Mouse (Mus musculus): ENCODE results near the gene Angptl8. TPM values are rescaled to one million over a fixed set of nuclear protein-coding genes. Genes with fewer than 3 reads are reported as not detected.

Angptl8 gene
- polyA plus RNA-seq, 1 experiment: 0.04 TPM

- no peaks in the 10 kb centered on the region for H3K27me3 ChIP-seq (ENCODE audit: control insufficient read depth, insufficient read depth, insufficient read length)
- TF ChIP-seq MYOG (IDR thresholded peaks at IDR 0.05; ENCODE audit: control insufficient read depth, extremely low read depth, insufficient read length) (no peak), CTCF (IDR thresholded peaks at IDR 0.05; ENCODE audit: control insufficient read depth, insufficient read depth, insufficient read length) (peak; percentile 46)
- no peaks in the 10 kb centered on the region for H3K79me2 ChIP-seq (ENCODE audit: control insufficient read depth, insufficient read depth)
- H3K79me3 ChIP-seq (ENCODE audit: low read depth): no peaks in the 10 kb centered on the region
- H3ac ChIP-seq (ENCODE audit: control insufficient read depth, insufficient read length, low read depth): no peak overlapping the region
- H3K4me3 ChIP-seq (ENCODE audit: insufficient read depth, poor library complexity, severe bottlenecking): no peak overlapping the region
- no peaks in the 10 kb centered on the region for H3K36me3 ChIP-seq (ENCODE audit: control insufficient read depth, insufficient read depth)
These were observed 4.9 kb downstream of the Angptl8 start for GRCm38 (mm10) chr9:21840115-21840787.

GRCm38 (mm10) chr9:21841340-21841739, 6.0 kb downstream of the Angptl8 start:
- H3K36me3 ChIP-seq (ENCODE audit: control insufficient read depth, insufficient read depth): no peaks in the 10 kb centered on the region
- no peaks in the 10 kb centered on the region for H3K27me3 ChIP-seq (ENCODE audit: control insufficient read depth, insufficient read depth, insufficient read length)
- no peaks in the 10 kb centered on the region for H3K79me3 ChIP-seq (ENCODE audit: low read depth)

GRCm38 (mm10) chr9:21842391-21842790, 7.1 kb downstream of the Angptl8 start:
- Histone ChIP-seq H3K36me3 (ENCODE audit: control insufficient read depth, insufficient read depth) (no peaks in the 10 kb centered on the region), H3K79me3 (ENCODE audit: low read depth) (no peaks in the 10 kb centered on the region), H3K27me3 (ENCODE audit: control insufficient read depth, insufficient read depth, insufficient read length) (no peaks in the 10 kb centered on the region), H3K4me3 (ENCODE audit: insufficient read depth, poor library complexity, severe bottlenecking) (no peak overlapping the region), H3K79me2 (ENCODE audit: control insufficient read depth, insufficient read depth) (no peaks in the 10 kb centered on the region), H3ac (ENCODE audit: control insufficient read depth, insufficient read length, low read depth) (no peak overlapping the region)
- TF ChIP-seq CEBPB (IDR thresholded peaks at IDR 0.05; ENCODE audit: low read depth): no peak

More at GRCm38 (mm10) chr9:21841340-21841739, 6.0 kb downstream of the Angptl8 start:
- Histone ChIP-seq H3ac (ENCODE audit: control insufficient read depth, insufficient read length, low read depth) (no peak overlapping the region), H3K4me3 (ENCODE audit: insufficient read depth, poor library complexity, severe bottlenecking) (no peak overlapping the region), H3K79me2 (ENCODE audit: control insufficient read depth, insufficient read depth) (no peaks in the 10 kb centered on the region)
- no peak for TF ChIP-seq MAX (IDR thresholded peaks at IDR 0.05)
- no peak for TF ChIP-seq MYOG (IDR thresholded peaks at IDR 0.05; ENCODE audit: control insufficient read depth, extremely low read depth, insufficient read length)
- TF ChIP-seq CEBPB (IDR thresholded peaks at IDR 0.05; ENCODE audit: low read depth): no peak
- TF ChIP-seq MYOD1 (IDR thresholded peaks at IDR 0.05; ENCODE audit: control insufficient read depth, insufficient read length, low read depth): no peak
- TF ChIP-seq CTCF (IDR thresholded peaks at IDR 0.05; ENCODE audit: control insufficient read depth, insufficient read depth, insufficient read length): no peak
- no peak for TF ChIP-seq USF1 (IDR thresholded peaks at IDR 0.05; ENCODE audit: low read depth)
- no peak for TF ChIP-seq FOSL1 (IDR thresholded peaks at IDR 0.05; ENCODE audit: insufficient read depth, low read length, poor library complexity, severe bottlenecking)

GRCm38 (mm10) chr9:21843086-21843485, 7.8 kb downstream of the Angptl8 start:
- Histone ChIP-seq H3K79me2 (ENCODE audit: control insufficient read depth, insufficient read depth) (no peaks in the 10 kb centered on the region), H3K79me3 (ENCODE audit: low read depth) (no peaks in the 10 kb centered on the region), H3K4me3 (ENCODE audit: insufficient read depth, poor library complexity, severe bottlenecking) (no peak overlapping the region), H3K27me3 (ENCODE audit: control insufficient read depth, insufficient read depth, insufficient read length) (no peaks in the 10 kb centered on the region), H3ac (ENCODE audit: control insufficient read depth, insufficient read length, low read depth) (no peak overlapping the region), H3K36me3 (ENCODE audit: control insufficient read depth, insufficient read depth) (no peaks in the 10 kb centered on the region)
- TF ChIP-seq FOSL1 (IDR thresholded peaks at IDR 0.05; ENCODE audit: insufficient read depth, low read length, poor library complexity, severe bottlenecking) (no peak), CTCF (IDR thresholded peaks at IDR 0.05; ENCODE audit: control insufficient read depth, insufficient read depth, insufficient read length) (no peak), MAX (IDR thresholded peaks at IDR 0.05) (no peak), CEBPB (IDR thresholded peaks at IDR 0.05; ENCODE audit: low read depth) (no peak), MYOG (IDR thresholded peaks at IDR 0.05; ENCODE audit: control insufficient read depth, extremely low read depth, insufficient read length) (no peak), USF1 (IDR thresholded peaks at IDR 0.05; ENCODE audit: low read depth) (no peak), MYOD1 (IDR thresholded peaks at IDR 0.05; ENCODE audit: control insufficient read depth, insufficient read length, low read depth) (no peak)

GRCm38 (mm10) chr9:21845381-21846080, 10.2 kb downstream of the Angptl8 start:
- Histone ChIP-seq H3K36me3 (ENCODE audit: control insufficient read depth, insufficient read depth) (no peaks in the 10 kb centered on the region), H3K79me2 (ENCODE audit: control insufficient read depth, insufficient read depth) (no peaks in the 10 kb centered on the region), H3K4me3 (ENCODE audit: insufficient read depth, poor library complexity, severe bottlenecking) (no peak overlapping the region), H3ac (ENCODE audit: control insufficient read depth, insufficient read length, low read depth) (no peak overlapping the region), H3K79me3 (ENCODE audit: low read depth) (no peaks in the 10 kb centered on the region), H3K27me3 (ENCODE audit: control insufficient read depth, insufficient read depth, insufficient read length) (no peaks in the 10 kb centered on the region)
- TF ChIP-seq MYOG (IDR thresholded peaks at IDR 0.05; ENCODE audit: control insufficient read depth, extremely low read depth, insufficient read length): no peak
- TF ChIP-seq CTCF (IDR thresholded peaks at IDR 0.05; ENCODE audit: control insufficient read depth, insufficient read depth, insufficient read length): no peak
- no peak for TF ChIP-seq FOSL1 (IDR thresholded peaks at IDR 0.05; ENCODE audit: insufficient read depth, low read length, poor library complexity, severe bottlenecking)
- TF ChIP-seq MYOD1 (IDR thresholded peaks at IDR 0.05; ENCODE audit: control insufficient read depth, insufficient read length, low read depth): no peak
- TF ChIP-seq USF1 (IDR thresholded peaks at IDR 0.05; ENCODE audit: low read depth): no peak
- TF ChIP-seq MAX (IDR thresholded peaks at IDR 0.05): no peak
- TF ChIP-seq CEBPB (IDR thresholded peaks at IDR 0.05; ENCODE audit: low read depth): no peak

All from C2C12 (cell line).